Mouse (Mus musculus) cerebellum, postnatal 10 days (tissue): ENCODE data around the gene Ablim1.

ENCODE experiments used
- DNase-seq, 2 experiments: peaks; one replicate each; pipeline ENCODE4 v3.0.0; 2021; ENCODE audit warnings: mixed read lengths in 2 of 2

Ablim1 gene

DNA sequence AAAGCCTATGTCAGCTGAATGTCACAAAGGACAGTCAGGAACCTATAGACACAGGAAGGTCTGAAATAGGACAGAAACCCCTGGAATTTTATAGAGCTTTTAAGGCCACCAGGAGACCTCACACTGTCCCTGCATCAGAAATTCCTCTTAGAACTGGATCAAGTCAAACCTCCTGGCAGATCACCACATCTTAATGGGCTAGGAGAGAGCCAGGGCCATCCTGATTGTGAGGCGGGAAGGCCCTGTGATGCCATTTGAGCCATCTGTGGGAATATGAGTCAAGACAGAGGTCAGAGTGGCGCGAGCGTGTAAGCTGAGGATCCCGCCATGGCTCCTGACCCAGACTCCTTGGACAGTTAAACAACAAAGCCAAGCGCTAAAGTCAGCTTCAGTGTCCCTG, 133.4 kb downstream of the Ablim1 start:
- DNase-seq = peak in 1 of 2 experiments; percentile 51

DNA sequence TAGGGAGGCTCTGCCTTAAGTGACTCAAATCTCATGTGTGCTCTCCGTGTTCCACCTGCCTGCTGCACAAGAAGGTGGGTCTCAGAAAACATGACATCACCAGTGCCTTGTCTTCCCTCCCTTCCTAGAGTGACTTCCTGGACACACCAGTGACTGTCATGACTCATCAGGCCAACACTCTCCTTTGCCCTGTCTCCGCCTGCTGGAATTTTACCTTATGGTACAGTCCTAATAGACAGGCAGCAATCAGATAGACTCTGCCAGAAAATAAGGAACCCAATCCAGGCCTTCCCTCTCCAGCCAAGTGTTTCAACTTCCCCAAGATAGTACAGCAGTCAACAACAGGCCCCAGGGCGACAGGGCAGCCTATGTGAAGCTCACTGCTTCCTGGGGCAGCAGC, 133.8 kb downstream of the Ablim1 start:
- DNase-seq = no peak

DNA sequence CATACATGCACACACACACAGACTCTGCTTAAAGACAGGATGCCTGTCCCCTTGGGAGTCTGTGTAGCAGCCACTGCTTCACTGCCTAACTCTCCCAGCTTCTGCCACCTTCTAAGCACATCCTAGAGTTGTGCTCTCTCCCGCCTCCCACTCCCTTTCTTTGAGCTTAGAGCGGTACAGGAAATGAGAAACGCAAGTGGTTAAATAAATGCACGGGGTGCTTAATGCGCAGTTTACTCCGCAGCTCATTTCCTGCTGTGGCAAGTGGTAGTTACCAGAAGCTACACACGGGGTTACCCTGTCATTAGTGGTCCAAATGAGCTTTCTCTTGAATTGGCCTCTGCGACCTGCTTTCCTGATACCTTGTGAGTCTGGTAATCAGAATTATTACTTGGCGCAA, 134.4 kb downstream of the Ablim1 start:
- no peak for DNase-seq

DNA sequence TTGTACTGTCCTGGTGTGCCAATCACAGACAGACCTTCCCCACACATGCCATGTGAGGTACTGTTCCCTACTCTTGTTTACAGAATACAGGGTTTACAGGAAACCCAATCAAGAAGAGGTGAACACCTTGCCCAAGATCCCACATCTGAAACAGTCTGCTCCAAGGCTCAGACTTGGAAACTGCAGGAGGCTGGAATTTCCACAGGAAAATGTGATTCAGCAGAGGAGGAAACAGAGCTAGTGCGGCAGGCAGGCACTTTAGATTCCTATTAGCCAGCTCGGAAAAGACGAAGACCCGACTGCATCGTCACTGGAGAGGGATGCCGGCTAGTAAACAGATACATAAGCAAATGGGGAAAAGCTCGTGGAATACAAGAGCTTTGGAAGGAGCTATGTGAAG, 135.4 kb downstream of the Ablim1 start:
- no peak for DNase-seq

DNA sequence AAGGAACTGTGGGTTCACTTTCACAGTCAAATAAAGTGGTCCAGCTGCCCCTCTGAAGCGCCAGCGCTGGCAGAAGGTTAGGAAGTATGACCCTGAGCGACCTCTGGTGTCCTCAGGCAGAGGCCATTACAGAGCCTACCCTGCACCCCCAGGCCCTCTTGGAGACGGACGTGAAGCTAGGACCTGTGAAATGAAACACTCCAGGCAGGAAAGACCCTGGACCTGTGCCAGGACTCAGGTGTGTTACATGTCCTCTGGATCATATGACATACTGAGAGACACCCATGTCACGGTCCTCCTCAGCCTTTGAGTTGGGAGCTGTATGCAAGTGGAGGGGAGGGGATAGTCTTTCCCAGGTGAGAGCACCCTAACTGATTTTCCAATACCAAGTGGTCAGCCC, 137.4 kb downstream of the Ablim1 start:
- DNase-seq = no peak

DNA sequence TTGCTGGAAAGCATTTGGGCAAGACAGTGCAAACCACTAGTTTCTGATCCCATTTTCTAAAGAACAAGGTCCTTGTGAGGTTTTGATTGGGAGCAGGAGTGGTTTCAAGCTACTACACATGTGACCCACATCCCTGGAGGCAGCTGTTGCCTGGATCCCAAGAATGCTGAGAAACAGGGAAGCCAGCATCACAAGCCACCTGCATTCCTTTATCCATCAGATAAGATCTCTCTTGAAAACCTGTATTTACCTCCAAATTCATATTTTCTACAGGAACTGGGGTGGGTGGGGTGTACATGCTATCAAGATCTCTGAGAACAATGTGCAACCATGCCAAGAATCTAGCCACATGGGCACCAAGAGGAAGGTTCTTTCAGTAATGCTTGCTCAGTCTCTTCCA, 139.6 kb downstream of the Ablim1 start:
- DNase-seq = no peak

DNA sequence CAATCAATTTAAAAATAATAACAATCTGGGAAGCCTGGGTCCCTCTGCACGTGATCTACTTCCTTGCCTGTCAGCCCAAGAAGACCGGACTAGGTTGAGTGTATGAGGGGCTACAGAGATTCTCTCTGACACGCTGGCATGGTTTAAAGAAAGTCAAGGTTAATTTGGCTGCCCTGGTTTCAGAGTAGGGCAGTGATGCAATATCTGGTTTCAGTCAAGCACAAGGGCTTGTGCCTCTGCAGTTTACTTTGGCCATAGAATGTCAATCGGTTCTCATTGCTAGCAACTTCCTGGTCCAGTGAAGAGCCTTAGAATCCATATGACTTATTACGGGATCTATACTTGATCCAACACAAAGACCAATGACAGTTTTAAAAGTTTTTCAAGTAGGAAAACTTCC, 140.2 kb downstream of the Ablim1 start:
- DNase-seq = no peak

DNA sequence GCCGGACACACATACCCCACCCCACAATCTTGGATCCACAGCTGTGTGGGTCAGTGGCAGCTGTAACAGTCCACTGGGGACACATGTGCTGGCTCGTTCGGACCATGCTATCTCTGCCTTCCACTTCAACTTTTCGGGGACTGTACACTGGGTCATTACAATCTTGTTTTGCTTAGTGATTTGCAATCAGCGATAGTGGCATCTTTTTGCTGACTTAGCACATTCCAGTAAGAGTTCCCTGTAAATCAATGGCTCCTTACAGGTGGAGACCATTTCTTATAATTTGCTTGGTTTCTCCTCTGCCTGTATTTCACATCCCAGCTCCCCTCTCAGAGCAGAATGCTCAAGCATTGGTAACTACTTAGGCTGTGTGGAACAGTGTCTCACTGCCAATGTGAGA, 140.7 kb downstream of the Ablim1 start:
- no peak for DNase-seq

DNA sequence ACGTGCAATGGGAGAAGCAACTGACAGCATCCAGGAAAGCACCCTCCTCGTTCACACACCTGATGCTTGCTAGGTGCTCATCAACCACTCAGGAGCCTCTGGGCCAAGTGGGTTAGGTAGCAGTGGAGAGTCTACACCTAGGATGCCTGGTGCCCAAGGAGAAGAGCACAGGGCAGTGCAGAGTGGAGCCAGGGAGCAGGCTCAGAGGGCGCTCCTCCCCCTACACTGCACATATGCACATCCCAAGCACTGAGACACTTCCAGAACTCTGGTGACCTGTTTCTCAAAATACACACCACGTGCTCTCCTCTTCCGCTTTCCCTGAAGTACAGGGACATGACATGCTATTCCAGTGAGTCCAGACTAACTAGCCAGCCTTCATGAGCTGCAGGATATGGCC, 142.4 kb downstream of the Ablim1 start:
- no peak for DNase-seq

DNA sequence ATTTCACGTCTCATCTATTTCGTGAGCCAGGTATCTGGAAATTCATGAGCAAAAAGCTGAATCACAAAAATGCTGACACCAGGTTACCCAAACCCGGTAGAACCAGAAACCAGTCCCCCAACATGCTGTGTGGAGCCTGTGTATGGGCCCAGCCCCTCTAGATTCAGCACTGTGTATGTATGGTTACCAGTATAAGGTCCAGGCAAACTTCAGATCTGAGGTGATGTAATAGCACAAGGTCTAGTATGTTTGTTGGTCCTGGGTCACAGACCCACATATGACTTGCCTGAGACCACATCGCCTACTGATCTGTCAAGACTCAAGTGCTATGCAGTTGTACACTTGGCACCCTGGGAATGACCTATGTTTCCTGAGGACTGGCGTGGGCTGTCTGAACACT, 143.8 kb downstream of the Ablim1 start:
- no peak for DNase-seq

DNA sequence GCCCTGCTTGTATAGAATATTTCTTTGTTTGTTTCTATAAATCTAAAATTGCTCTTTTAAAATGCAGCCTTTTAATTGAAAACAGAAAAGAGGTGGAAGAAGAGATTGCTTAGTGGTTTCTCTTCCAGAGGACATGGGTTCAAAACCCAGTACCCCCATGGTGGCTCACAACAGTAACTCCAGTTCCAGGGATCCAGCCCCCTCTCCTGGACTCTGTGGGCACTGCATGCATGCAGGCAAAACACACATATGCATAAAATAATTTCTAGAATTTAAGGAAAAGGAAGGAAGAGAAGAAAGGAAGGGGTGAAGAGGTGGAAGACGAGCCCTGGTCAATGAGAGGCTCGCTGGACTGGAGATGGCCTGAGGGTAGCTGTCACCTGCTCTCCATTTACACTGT, 145.2 kb downstream of the Ablim1 start:
- no peak for DNase-seq

DNA sequence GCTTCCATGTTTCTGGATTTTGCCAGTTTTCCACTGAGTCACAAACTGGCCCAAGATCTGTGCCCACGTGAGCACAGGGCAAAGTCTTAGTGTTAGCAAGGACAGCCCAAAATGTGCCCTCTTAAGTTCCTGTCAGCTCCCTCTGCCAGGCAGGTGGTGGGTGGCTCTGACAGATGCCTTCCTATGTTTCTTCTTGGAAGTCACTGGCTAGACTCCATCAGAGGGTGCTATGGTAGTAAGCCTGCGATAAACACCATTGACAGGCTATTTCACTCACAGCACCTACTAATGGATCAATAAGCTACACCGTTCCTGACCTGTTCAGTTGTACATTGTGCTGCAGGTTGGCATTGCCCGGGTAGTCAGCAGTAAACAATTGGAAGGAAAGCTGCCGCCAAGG, 147.0 kb downstream of the Ablim1 start:
- DNase-seq = no peak

DNA sequence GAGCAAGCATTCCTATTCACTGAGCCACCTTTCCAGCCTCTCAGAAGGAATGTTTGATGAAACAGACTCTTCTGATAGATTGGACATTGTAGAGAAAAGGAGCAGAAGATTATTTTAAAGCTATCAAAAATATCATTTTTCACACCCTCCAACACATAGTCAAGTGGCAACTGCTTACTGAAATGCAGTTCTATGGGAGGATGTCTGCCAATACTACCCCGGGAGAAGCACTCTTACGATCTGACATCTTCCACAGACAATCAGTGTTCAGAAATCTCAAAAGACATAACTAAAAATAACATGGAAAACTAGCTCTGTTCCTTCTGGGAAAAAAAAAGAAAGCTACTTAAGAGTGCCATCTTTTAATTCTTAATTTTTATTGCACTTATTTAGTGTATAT, 149.8 kb downstream of the Ablim1 start:
- DNase-seq = no peak

DNA sequence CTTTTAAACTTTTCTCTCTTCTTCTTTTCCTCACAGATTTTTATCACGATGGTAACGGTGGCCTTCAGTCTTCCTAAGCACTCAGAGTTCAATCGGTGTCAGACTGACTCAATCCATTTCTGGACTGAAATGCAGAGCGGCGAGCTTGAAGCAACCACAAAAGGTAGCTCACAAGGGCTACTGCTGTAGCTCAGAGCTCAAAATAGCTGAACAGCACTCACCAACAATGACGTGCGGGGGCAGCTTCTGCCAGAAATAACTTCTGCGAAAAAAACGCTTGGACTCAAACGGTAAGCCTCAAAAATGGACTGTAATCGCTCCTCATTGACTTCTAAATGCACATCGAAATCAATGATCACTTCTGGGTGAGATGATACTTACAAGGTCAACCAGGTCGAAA, 151.4 kb downstream of the Ablim1 start:
- no peak for DNase-seq

DNA sequence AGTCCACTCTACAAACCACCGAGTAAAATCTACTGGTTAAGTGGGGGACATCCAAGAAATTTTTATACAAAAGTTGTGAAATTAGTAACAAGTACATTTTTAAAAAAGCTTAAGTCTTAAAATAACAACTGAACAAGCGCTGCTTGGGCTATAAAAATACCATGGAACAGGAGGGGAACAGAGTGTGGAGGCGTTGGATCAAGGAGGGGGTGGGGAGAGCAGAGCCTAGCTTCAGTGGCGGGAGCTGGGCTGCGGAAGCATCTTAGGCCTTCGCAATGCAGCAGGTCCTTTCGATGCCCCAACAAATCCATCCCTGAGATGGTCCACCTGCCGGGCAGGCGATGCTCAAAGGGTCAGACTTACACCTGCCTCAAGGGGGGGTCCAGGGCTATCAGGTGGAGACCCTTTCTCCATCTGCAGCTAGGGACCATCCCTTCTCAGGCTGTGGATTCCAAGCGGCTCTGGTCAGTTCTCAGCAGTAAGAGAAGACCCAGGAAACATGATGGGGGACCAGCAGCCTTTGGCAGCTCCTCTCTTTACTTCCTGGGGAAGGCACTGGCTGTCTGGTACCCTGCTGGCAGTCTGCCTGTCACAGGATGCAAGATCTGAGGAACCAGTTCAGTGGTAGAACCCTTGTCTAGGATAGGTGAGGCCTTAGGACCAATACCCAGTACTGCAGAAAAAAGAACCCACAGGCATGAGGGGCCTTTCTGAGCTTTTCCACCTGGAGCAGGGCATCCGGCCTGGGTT, 152.6 kb downstream of the Ablim1 start:
- DNase-seq = peak; percentile 42 to 48

DNA sequence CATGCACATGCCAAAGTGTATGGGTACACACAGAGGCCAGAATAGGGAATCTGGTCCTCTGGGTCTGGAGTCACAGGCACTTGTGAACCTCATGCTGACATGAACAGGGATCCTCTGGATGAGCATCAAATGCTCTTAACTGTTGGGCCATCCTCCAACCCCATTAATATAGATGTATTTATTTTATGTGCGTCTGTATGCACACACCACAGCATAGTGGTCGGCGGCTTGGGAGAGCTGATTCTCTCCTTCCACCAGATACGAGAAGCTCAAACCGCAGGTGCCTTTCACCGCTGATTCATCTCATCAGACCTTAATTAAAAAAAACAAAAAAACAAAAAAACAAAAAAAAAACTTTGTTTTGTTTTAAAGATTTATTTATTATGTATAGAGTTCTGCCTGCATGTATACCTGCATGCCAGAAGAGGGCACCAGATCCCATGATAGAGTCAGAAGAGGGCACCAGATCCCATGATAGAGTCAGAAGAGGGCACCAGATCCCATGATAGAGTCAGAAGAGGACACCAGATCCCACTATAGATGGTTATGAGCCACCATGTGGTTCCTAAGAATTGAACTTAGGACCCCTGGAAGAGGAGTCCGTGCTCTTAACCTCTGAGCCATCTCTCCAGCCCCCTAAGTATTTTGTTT, 153.6 kb downstream of the Ablim1 start:
- peak; percentile 84 to 85 for DNase-seq

DNA sequence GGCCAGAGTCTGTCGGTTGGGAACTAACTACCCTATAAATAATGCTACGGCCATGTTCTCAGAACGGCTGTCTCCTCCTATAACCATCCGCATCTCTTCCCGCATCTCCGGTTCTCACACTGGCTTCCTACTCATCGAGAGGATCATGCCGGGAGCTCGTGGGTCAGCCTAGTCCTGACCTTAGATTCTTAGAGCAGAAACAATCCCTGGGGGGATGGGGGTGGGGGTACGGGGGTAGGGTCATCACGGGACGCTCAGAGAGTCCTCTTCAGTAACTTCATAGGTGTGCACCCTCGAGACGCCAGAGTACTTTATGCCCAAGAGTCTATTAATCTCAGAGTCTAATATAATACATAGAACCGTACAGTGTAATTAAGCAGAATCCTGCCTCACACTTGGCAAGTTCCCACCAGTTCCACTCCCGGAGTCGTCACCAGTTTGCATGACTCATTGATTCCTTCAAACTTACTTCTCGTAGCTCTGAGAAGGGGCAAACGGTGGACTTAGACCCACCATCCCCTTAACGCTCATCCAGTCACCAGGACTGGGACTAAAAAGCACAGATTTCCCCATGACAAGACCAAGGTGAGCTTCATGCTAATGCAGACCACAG, 156.9 kb downstream of the Ablim1 start:
- no peak for DNase-seq

DNA sequence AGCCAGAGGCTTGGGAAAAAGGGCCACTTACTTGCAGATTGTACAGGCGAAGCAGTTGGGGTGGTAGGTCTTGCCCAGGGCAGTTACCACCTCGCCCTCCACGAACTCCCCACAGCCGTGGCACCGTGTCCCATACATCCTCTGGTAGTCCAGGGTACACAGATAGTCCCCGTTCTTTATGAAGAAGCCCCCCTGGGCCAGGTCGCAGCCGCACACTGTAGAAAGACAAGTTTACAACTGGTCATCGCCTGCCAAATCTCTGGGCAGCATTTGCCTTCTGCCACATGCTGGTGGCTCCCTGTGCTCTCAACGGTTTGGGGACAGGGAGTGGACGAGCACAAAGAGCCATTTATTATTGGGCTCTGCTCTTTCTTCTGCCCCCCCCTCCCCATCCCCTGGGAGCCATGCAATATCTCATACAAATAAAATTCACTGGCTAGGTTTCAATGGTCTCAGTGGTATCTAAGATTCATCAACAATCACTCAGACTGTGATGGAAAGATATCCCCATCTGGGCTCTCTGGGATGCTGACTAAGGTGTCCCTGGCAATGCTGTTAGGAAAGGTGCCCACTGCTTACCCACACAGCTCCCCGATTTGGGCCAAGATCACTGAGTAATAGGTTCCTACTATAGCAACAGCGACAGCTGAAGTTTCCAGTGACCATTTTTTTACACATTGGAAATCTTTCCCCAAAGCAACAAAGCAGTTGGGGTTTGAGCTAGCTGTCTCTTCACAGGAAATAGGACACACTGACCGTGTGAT, 159.4 kb downstream of the Ablim1 start:
- peak in 1 of 2 experiments; percentile 49 for DNase-seq

DNA sequence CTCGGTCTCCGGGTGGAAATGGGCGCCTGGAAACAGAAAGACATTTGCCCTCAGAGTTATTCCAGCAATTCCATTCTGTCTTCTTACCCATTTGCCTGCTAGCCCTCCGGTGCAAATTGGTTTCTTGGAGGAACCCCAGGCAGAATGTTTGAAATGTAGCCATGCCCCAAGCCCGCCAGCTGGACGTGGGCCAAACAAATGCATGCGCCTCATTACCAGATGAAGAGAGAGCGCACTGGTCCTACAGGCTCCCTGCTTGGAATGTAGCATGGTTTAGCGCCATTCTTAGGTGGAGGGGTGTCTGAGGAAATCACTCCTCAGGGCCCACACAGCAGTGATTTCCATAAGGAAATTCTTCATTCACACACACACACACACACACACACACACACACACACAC, 162.4 kb downstream of the Ablim1 start:
- peak; percentile 97 to 98 for DNase-seq

DNA sequence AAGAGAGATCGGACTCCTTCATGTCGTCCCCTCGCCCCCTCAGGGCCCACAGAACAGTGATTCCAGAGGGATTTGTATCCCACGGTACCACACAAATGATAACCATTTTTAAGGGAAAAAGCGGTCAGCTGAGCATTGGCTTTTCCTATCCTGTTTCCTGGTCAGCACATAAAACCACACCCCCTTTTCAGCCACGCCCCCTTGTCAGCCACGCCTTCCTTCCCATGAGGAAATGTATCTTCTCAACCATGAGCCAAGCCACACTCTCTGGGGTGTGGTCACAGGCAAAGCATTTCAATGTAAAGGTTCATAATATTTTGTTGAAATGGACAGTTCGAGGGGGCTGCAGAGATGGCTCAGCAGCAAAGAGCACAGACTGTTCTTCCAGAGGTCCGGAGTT, 163.2 kb downstream of the Ablim1 start:
- DNase-seq = no peak

DNA sequence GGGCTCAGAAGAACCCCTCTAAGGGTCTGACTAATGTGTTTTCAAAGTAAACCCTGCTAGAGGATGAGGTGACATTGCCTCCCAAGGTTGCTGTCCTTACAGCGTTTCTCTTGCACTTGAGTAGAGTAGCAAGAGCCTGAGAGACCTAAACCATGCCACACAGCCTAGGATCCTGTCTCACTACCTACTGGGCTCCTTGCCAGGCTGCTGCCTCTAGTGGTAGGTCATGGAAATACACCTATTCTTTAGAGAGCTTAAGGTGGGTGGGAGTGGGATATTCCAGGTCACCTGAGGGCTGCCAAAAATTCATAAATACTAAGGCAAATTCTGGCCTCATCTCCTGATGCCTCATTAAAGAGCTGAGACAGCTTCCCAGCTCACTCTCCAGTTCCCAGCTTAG, 164.4 kb downstream of the Ablim1 start:
- peak; percentile 86 to 88 for DNase-seq

DNA sequence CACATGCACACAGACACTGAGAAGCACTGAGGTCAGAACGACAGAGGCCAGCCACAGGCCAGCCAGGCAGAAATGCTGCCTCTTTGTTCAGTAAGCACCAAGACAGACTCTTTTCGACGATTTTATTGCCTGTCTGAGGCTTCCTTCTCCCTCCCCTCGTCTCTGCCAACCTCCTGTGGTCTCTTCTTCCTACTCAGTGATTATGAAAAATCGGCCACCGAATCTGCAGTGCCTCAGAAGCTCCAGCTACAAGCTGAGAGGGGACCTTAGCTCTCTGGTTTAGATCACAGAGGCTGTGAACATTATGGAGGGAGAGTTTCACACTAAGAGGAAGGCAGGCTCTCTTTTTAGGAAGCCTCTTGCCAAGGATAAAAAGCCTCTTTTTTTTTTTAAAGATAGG, 167.0 kb downstream of the Ablim1 start:
- peak; percentile 59 to 60 for DNase-seq

DNA sequence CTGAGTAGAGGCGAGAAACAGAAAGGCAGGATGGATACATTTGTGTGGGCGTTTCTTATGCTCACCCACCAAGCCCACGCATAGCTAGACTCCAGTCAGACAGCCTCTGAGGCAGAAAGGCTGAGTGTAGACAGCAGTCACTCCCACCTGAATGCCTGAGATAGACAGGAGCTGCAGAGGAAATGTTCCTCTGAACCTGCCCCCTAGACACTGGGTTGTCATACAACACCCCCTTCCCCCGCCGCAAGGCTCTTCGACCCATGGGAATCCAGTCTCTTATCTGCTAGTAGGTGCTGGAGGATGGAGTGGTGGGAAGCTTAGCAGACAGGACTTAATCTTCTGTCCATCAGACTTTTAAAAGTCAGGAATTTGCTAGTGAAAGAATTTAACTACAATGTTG, 167.8 kb downstream of the Ablim1 start:
- no peak for DNase-seq

DNA sequence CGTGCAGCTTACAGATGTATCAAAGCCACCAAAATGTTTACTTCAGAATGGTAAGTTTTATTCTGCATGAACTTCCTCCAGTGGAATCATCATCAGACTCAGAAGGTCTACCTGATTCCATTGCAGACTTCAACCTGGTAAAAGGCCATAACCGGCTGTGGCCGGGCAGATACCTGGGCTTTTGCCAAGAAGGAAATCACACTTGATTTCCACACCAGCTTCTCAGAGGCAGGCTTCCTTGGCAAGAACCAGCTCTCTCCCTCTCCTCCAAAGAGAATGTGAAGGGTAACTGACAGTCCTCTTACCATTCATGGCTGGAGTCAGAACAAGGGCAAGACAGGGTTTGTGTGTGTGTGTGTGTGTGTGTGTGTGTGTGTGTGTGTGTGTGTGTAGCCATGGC, 171.1 kb downstream of the Ablim1 start:
- DNase-seq = peak; percentile 42 to 49
